Mouse (Mus musculus): ENCODE measurements around the gene Fance. TPM values are rescaled to one million over a fixed set of nuclear protein-coding genes. Genes with fewer than 3 reads are reported as not detected.

Fance gene
- 13.3 and 16.6 TPM in 2 replicates for polyA plus RNA-seq (2012; rRNA removed)

DNA sequence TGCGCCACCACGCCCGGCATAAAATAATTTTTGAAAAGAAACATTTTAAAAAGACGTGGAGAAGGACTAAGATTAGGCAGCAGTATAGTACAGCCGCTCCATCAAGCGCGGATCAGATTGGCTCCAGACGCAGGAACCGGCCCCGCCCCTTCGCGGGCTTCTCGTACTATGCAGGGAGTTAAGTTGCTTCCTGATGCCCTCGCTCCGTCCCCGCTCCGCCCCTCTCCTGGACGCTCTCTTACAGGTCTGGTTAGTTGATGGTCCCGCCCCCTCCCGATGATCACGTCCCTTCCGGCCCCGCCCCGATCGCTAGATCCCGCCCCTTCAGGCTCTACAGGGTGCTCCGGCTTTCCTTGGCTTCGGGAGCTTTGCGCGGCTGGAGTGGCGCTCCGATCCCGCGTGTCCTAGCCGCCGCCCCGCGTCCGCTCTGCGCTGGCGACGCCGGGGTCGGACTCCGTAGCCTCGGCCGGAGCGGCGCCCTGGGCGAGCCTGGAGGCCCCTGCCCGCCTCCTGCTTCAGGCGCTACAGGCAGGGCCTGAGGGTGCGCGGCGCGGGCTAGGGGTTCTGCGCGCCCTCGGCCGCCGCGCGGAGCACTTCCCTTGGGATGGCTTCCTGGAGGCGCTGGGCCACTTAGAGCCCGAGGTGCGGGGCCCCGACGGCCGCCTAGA lies at the start of gene Fance:
Gene Fance, plus strand, starts transcription at position 308 of the 668 bp plus-strand sequence.
- peak; percentile 86 for TF ChIP-seq POLR2A (IDR thresholded peaks at IDR 0.05; ENCODE audit: low read depth, low read length)
- TF ChIP-seq CTCF (IDR thresholded peaks at IDR 0.05; ENCODE audit: extremely low read depth, insufficient read length, insufficient replicate concordance, low read depth, low read length) = no peak
- Histone ChIP-seq H3K4me1 (ENCODE audit: control insufficient read depth, insufficient read depth, insufficient read length, low read length) (peaks cover 9% of the 10 kb centered on the region; the same call in 1 of the 2 replicates), H3K27me3 (ENCODE audit: control insufficient read depth, insufficient read depth, low read length) (no peaks in the 10 kb centered on the region), H3K4me3 (ENCODE audit: low read depth, low read length) (peak within 1 kb of the TSS; percentile 82), H3K27ac (ENCODE audit: insufficient read depth, low read depth, low read length) (peak within 1 kb of the TSS; percentile 41; the same call in 1 of the 2 replicates), H3K36me3 (ENCODE audit: control insufficient read depth, insufficient read depth, low read length) (peaks cover 15% of the 10 kb centered on the region)
- under 1% methylated on average over 68 of the region's 69 CpGs for WGBS

DNA sequence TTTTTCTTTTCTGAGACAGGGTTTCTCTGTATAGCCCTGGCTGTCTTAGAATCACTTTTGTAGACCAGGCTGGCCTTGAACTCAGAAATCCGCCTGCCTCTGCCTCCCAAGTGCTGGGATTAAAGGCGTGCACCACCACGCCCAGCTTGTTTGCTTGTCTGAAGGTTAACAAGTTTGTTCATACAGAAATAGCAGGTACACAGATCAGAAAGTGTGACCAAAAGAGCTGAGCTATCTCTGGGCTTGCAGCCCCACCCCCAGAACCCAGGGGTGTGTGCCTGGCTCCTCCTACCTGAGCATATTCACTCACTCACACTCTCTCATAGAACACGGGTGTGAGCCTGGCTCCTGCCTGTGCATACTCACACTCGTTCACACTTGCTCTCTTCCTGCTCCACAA lies 46.1 kb upstream of the Fance start:
- no peak overlapping the region for H3K27ac ChIP-seq (ENCODE audit: insufficient read depth, low read depth, low read length)
- H3K4me3 ChIP-seq (ENCODE audit: low read depth, low read length) = no peak overlapping the region
- 55% methylated on average over 5 of the region's 5 CpGs for WGBS
- H3K27me3 ChIP-seq (ENCODE audit: control insufficient read depth, insufficient read depth, low read length) = no peaks in the 10 kb centered on the region
- H3K4me1 ChIP-seq (ENCODE audit: control insufficient read depth, insufficient read depth, insufficient read length, low read length) = peaks cover 28% of the 10 kb centered on the region
- TF ChIP-seq POLR2A (IDR thresholded peaks at IDR 0.05; ENCODE audit: low read depth, low read length) = no peak
- TF ChIP-seq CTCF (IDR thresholded peaks at IDR 0.05; ENCODE audit: extremely low read depth, insufficient read length, insufficient replicate concordance, low read depth, low read length) = no peak
- H3K36me3 ChIP-seq (ENCODE audit: control insufficient read depth, insufficient read depth, low read length) = 0 out of 2 replicates have a peak, but pooled peaks cover 2% of the 10 kb centered on the region

DNA sequence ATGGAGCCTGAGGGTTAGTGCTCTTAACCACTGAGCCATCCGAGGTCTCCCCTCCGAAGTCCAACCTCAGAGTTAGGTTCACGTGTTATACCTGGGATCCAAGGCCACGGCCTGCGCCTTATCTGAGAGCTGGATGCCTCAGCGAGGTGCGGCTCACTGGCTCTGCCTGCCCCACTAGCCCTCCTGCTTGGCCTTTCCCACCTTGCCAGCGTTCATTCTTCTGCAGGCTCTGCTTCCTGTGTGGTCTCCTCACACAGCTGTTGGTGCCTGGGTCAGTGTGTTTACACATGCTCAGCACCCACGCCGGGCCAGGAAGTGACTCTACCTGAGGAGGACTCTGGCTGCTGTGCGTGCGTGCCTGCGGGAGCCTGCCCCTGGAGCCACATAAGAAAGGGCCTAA lies 43.2 kb upstream of the Fance start:
- TF ChIP-seq POLR2A (IDR thresholded peaks at IDR 0.05; ENCODE audit: low read depth, low read length) (no peak), CTCF (IDR thresholded peaks at IDR 0.05; ENCODE audit: extremely low read depth, insufficient read length, insufficient replicate concordance, low read depth, low read length) (0 out of 2 replicates have a peak, but pooled peaks have one; percentile 6)
- peaks cover 41% of the 10 kb centered on the region for H3K4me1 ChIP-seq (ENCODE audit: control insufficient read depth, insufficient read depth, insufficient read length, low read length)

DNA sequence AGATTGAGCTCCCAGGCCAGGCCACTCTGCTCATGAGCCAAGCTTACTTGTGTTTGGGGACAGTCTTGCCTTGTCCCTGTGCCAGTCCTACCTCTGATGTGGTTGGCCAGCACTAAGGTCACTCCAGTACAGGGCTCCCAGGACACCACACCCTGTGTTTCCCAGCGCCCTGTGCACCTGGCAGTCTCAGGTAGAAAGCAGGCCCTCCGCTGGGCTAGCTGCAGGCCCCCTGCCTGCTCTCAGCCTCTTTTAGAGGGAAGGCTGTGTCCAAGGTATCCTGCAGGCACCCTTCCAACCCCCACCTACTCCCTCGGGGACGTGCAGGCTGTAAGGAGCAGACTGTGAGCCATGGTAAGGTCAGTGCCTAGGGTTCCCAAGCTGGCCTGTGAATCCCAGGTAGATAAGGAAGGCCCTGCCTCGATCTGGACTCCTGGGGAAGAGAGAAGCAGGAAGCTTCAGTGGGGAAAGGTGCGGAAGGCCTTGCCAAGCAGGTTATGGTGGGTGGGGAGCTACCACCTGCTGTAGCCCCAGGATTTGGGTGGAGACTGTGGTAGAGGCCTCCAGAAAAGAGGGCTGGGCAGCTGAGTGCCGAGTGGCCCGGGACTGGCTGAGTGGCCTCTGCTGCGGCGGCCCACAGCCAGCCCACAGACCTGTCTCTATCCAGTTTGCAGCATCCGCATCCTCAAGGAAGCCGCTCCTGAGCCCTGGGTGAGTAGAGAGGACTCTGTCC lies 41.6 kb upstream of the Fance start:
- Histone ChIP-seq H3K27me3 (ENCODE audit: control insufficient read depth, insufficient read depth, low read length) (no peaks in the 10 kb centered on the region), H3K4me1 (ENCODE audit: control insufficient read depth, insufficient read depth, insufficient read length, low read length) (peaks cover 40% of the 10 kb centered on the region), H3K36me3 (ENCODE audit: control insufficient read depth, insufficient read depth, low read length) (peaks cover 12% of the 10 kb centered on the region), H3K4me3 (ENCODE audit: low read depth, low read length) (peak overlapping the region; percentile 69), H3K27ac (ENCODE audit: insufficient read depth, low read depth, low read length) (peak overlapping the region; percentile 98)
- TF ChIP-seq POLR2A (IDR thresholded peaks at IDR 0.05; ENCODE audit: low read depth, low read length) (peak; percentile 73), CTCF (IDR thresholded peaks at IDR 0.05; ENCODE audit: extremely low read depth, insufficient read length, insufficient replicate concordance, low read depth, low read length) (no peak)
- 21% methylated on average over 12 of the region's 12 CpGs for WGBS

More for the DNA sequence above, 43.2 kb upstream of the Fance start:
- H3K36me3 ChIP-seq (ENCODE audit: control insufficient read depth, insufficient read depth, low read length) = peaks cover 6% of the 10 kb centered on the region
- H3K4me3 ChIP-seq (ENCODE audit: low read depth, low read length) = no peak overlapping the region
- WGBS = 22% methylated on average over 13 of the region's 13 CpGs
- no peaks in the 10 kb centered on the region for H3K27me3 ChIP-seq (ENCODE audit: control insufficient read depth, insufficient read depth, low read length)
- H3K27ac ChIP-seq (ENCODE audit: insufficient read depth, low read depth, low read length) = peak overlapping the region; percentile 92

DNA sequence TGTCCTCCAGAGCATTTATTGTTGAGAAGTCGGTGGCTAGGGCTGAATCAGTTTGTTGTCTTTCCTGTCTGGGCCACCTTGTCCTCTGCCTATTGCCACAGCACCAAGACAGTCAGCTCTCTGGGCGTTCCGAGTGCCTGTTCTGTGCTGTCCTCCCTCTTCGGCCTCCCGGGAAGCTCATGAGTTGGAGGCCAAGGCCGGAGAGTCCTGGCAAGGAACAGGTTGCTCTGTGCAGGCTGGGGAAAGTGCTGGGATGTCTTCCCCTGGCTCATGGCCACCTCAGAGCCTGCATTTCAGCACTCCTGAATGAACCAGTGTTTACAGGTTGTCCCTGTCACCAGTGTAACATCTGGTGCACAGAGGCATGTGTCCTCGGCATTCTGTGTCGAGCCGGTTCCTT lies 41.0 kb upstream of the Fance start:
- peaks cover 44% of the 10 kb centered on the region for H3K4me1 ChIP-seq (ENCODE audit: control insufficient read depth, insufficient read depth, insufficient read length, low read length)
- peak overlapping the region; percentile 98 for H3K27ac ChIP-seq (ENCODE audit: insufficient read depth, low read depth, low read length)
- peaks cover 12% of the 10 kb centered on the region for H3K36me3 ChIP-seq (ENCODE audit: control insufficient read depth, insufficient read depth, low read length)
- H3K27me3 ChIP-seq (ENCODE audit: control insufficient read depth, insufficient read depth, low read length) = no peaks in the 10 kb centered on the region
- 30% methylated on average over 9 of the region's 9 CpGs for WGBS
- H3K4me3 ChIP-seq (ENCODE audit: low read depth, low read length) = peak overlapping the region; percentile 69
- TF ChIP-seq CTCF (IDR thresholded peaks at IDR 0.05; ENCODE audit: extremely low read depth, insufficient read length, insufficient replicate concordance, low read depth, low read length) (no peak), POLR2A (IDR thresholded peaks at IDR 0.05; ENCODE audit: low read depth, low read length) (no peak)

DNA sequence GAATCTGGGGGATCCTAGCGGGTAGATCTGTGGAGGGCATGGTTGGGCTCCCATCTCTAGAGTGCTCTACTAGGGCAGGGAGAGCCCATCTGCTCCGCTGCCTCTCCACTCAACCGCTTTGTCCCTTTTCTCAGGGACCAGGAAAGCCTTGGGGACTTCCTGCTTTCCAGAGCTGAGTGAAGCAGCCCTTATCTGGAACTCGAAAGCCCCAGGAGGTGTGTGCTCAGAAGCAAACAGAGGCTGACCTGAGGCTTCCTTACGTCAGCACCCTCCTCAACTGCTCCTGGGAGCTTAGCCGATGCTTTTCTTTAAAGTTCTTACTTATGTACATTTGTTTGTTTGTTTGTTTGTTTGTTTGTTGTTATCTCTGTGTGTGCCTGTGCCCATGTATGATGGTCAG lies 40.5 kb upstream of the Fance start:
- TF ChIP-seq POLR2A (IDR thresholded peaks at IDR 0.05; ENCODE audit: low read depth, low read length) (peak; percentile 30; the same call in 1 of the 2 replicates), CTCF (IDR thresholded peaks at IDR 0.05; ENCODE audit: extremely low read depth, insufficient read length, insufficient replicate concordance, low read depth, low read length) (no peak)
- peaks cover 15% of the 10 kb centered on the region for H3K36me3 ChIP-seq (ENCODE audit: control insufficient read depth, insufficient read depth, low read length)
- peaks cover 44% of the 10 kb centered on the region for H3K4me1 ChIP-seq (ENCODE audit: control insufficient read depth, insufficient read depth, insufficient read length, low read length)
- 28% methylated on average over 6 of the region's 6 CpGs for WGBS
- H3K27me3 ChIP-seq (ENCODE audit: control insufficient read depth, insufficient read depth, low read length) = no peaks in the 10 kb centered on the region
- peak overlapping the region; percentile 98 for H3K27ac ChIP-seq (ENCODE audit: insufficient read depth, low read depth, low read length)
- H3K4me3 ChIP-seq (ENCODE audit: low read depth, low read length) = peak overlapping the region; percentile 69

DNA sequence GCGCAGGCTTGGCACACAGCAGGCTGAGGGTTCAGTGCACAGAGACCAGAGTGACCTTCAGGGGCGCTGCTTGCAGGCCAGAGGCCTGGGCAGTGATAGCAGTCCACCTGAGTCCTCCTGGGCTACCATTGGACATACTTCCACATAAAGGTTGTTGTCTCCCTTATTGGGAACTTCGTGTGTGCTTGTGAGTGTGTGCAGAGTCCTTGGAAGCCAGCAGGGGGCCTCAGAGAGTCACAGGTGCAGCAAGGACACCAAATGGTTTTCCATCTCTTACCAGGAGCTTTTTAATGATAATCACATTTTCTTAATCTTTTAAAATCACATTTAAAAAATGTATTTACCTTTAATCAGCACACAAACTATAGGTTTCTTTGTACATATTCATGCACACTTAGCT lies 38.6 kb upstream of the Fance start:
- Histone ChIP-seq H3K4me3 (ENCODE audit: low read depth, low read length) (no peak overlapping the region), H3K4me1 (ENCODE audit: control insufficient read depth, insufficient read depth, insufficient read length, low read length) (peaks cover 51% of the 10 kb centered on the region), H3K36me3 (ENCODE audit: control insufficient read depth, insufficient read depth, low read length) (peaks cover 16% of the 10 kb centered on the region), H3K27me3 (ENCODE audit: control insufficient read depth, insufficient read depth, low read length) (no peaks in the 10 kb centered on the region), H3K27ac (ENCODE audit: insufficient read depth, low read depth, low read length) (no peak overlapping the region)
- 77% methylated on average over 3 of the region's 3 CpGs for WGBS
- peak; percentile 74; the same call in 1 of the 2 replicates for TF ChIP-seq CTCF (IDR thresholded peaks at IDR 0.05; ENCODE audit: extremely low read depth, insufficient read length, insufficient replicate concordance, low read depth, low read length)
- no peak for TF ChIP-seq POLR2A (IDR thresholded peaks at IDR 0.05; ENCODE audit: low read depth, low read length)
